Mouse (Mus musculus) midbrain, embryonic 16.5 days (tissue): ENCODE results near the gene Arid4a. TPM values are rescaled to one million over a fixed set of nuclear protein-coding genes. Genes with fewer than 3 reads are reported as not detected.
A peak's percentile ranks its signal among the peaks of the same experiment; 100 is the strongest.

ENCODE experiments used
- ATAC-seq: fragments of 200-750 bp; cut with Nextera tagmentation; 2 replicates; pipeline ENCODE4 v1.8.0; 2017; ENCODE audit warnings: moderate TSS enrichment
- H3K27ac ChIP-seq: fragments of 300-500 bp; sonication (generic); 2 replicates; pipeline ENCODE4 v1.5.1; 2014; ENCODE audit warnings: mild to moderate bottlenecking, low read length, mixed read lengths
- H3K27me3 ChIP-seq: fragments of 300-500 bp; sonication (generic); 2 replicates; pipeline ENCODE4 v1.6.1; 2014; ENCODE audit warnings: low read depth, low read length, mixed read lengths; ENCODE audit not compliant: control insufficient read depth, insufficient read depth
- H3K36me3 ChIP-seq: fragments of 300-500 bp; sonication (generic); 2 replicates; pipeline ENCODE4 v1.6.1; 2014; ENCODE audit warnings: mild to moderate bottlenecking, low read length, moderate library complexity, mixed read lengths; ENCODE audit not compliant: control insufficient read depth, insufficient read depth
- H3K4me1 ChIP-seq: fragments of 300-500 bp; sonication (generic); 2 replicates; pipeline ENCODE4 v1.6.1; 2014; ENCODE audit warnings: mild to moderate bottlenecking, low read length, mixed read lengths; ENCODE audit not compliant: control insufficient read depth, insufficient read depth
- H3K4me2 ChIP-seq: fragments of 300-500 bp; sonication (generic); 2 replicates; pipeline ENCODE4 v1.6.1; 2014; ENCODE audit warnings: mild to moderate bottlenecking, low read length, mixed read lengths
- H3K4me3 ChIP-seq: fragments of 300-500 bp; sonication (generic); 2 replicates; pipeline ENCODE4 v1.5.1; 2014; ENCODE audit warnings: low read depth, mild to moderate bottlenecking, low read length, moderate library complexity, mixed read lengths
- H3K9ac ChIP-seq: fragments of 300-500 bp; sonication (generic); 2 replicates; pipeline ENCODE4 v1.6.1; 2014; ENCODE audit warnings: low read depth, low read length, mixed read lengths
- H3K9me3 ChIP-seq: fragments of 300-500 bp; sonication (generic); replicated peaks from 2 replicates; pipeline ENCODE4 v1.6.1; 2014; ENCODE audit warnings: mild to moderate bottlenecking, low read length, mixed read lengths; ENCODE audit not compliant: control insufficient read depth, poor library complexity, severe bottlenecking
- WGBS: fragments of 180-500 bp; shearing (Covaris S2); extraction: QIAGEN DNeasy Blood & Tissue Kit; methylation state at CpG from one replicate; pipeline ENCODE4 v1.1.7; 2014; 5-methylcytosine and 5-hydroxymethylcytosine counted together
- polyA plus RNA-seq: library from polyadenylated mRNA; unstranded; fragments of >200 nt; fragmentation: Nextera tagmentation; extraction: Ambion mirVana; gene quantifications from 2 replicates; pipeline ENCODE4 v1.2.1, GENCODE M21; 2015

The Arid4a gene
- 49.1 and 49.4 TPM in 2 replicates for polyA plus RNA-seq

DNA sequence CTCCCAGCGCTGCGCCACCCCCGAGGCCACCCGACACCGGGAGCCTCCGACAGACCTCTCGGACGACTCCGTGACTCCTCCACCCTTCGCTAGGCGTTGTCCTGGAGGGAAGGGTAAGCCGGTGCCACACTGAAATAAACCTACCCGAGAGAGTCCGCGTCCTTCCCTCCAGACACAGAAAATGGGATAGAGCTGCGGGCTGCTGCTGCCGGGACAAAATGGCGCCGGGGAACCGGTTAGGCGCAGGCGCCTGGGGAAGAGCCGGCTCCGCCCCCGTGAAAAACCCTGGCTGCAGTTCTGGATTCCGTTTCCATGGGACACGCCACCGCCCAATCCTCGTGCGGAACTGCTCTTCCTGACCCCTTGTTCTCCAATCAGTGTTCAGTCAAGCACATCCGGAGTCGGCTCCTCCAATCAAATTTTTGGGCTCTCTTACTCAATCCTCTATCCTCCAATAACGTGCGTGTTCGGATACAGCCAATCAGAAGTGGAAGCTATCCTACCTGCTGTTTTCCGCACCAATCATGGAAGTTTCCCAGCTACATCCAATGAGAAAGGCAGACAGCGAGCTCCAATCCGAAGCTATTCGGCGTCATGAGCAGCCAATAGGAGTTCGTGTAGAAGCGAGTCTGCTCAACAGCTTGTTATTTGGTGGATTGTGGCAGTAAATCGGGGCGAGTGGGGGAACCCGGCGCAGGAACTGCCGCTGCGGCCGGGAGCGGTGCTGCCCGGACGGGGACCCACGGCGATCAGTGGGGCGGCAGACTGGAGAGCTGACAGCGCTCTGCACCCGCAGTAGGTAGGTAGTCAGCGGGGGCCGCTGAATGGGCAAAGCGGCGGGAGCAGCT is at the start of gene Arid4a:
TSS of gene Arid4a (plus strand) at position 628 of the 848 bp plus-strand sequence.
- Histone ChIP-seq H3K36me3 (peaks cover 10% of the 10 kb centered on the region; the same call in 1 of the 2 replicates), H3K27ac (peak within 1 kb of the TSS; percentile 95), H3K4me3 (peak within 1 kb of the TSS; percentile 97), H3K27me3 (no peaks in the 10 kb centered on the region), H3K4me1 (peaks cover 30% of the 10 kb centered on the region), H3K9ac (peak within 1 kb of the TSS; percentile 83), H3K4me2 (peak within 1 kb of the TSS; percentile 93), H3K9me3 (no peaks in the 10 kb centered on the region)
- WGBS, result under 1% methylated on average over 61 of the region's 61 CpGs
- ATAC-seq, result peak; percentile 98

DNA sequence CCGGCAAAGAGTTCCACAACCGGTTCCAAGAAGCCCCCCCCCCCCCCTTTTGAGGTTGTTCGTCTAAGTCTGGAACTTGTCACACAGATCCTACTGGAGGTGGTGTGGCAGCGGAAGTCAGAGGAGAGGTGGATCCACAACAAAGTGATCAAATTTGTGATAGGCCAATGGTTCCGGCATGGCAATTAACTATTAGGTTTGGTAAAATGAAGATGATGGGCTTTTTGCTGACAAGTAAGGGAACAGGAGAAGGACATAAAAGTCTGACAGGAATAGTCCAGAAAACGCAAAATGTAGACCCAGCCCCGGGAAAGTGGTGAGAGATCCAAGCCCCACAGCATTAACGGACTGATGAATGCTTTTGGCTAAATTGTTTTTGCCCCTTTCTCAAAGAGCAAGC is 48.2 kb upstream of the Arid4a start:
- peak overlapping the region; percentile 70 for H3K9ac ChIP-seq
- H3K9me3 ChIP-seq, result no peaks in the 10 kb centered on the region
- H3K4me3 ChIP-seq, result peak overlapping the region; percentile 54
- peak overlapping the region; percentile 63 for H3K4me2 ChIP-seq
- peaks cover 10% of the 10 kb centered on the region for H3K36me3 ChIP-seq
- no peak for ATAC-seq
- H3K27me3 ChIP-seq, result no peaks in the 10 kb centered on the region
- WGBS, result 40% methylated on average over 8 of the region's 8 CpGs
- peaks cover 5% of the 10 kb centered on the region for H3K4me1 ChIP-seq
- peak overlapping the region; percentile 86 for H3K27ac ChIP-seq

DNA sequence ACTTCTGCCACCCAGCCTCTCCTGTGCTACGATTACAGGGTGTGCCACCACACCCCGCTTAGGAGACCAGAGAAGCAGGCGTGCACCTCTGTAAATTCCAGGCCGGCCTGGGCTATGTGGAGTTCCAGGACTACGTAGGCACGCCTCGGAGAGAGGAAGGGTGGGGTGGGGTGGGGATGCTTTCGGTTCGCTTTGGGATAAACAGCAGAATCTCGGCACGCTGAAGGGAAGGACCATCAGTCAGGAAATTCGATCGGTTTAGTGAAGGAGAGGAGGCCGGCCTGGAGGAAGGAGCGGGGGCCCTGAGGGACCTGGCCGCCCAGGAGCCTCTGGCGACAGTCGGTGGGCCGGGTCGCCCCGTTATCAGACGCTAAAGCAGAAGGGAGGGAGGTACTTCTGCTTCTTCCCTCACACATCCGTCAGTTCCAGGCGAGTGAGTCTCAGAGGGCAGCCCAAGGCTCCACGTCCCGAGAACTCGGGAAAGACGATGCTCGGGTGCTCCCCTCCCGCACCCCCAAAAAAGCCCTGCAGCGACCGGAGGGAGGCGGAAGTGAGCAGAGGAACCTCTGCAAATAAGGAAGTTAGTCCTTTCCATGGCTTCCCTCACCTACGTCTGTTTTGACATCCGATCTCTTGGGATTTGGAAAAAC is 47.5 kb upstream of the Arid4a start:
- H3K4me1 ChIP-seq, result peaks cover 5% of the 10 kb centered on the region
- H3K9ac ChIP-seq, result peak overlapping the region; percentile 70
- no peaks in the 10 kb centered on the region for H3K9me3 ChIP-seq
- H3K4me2 ChIP-seq, result peak overlapping the region; percentile 63
- H3K27me3 ChIP-seq, result no peaks in the 10 kb centered on the region
- H3K36me3 ChIP-seq, result peaks cover 7% of the 10 kb centered on the region
- peak overlapping the region; percentile 54 for H3K4me3 ChIP-seq
- H3K27ac ChIP-seq, result peak overlapping the region; percentile 86
- ATAC-seq, result peak; percentile 81
- WGBS, result under 1% methylated on average over 35 of the region's 35 CpGs

DNA sequence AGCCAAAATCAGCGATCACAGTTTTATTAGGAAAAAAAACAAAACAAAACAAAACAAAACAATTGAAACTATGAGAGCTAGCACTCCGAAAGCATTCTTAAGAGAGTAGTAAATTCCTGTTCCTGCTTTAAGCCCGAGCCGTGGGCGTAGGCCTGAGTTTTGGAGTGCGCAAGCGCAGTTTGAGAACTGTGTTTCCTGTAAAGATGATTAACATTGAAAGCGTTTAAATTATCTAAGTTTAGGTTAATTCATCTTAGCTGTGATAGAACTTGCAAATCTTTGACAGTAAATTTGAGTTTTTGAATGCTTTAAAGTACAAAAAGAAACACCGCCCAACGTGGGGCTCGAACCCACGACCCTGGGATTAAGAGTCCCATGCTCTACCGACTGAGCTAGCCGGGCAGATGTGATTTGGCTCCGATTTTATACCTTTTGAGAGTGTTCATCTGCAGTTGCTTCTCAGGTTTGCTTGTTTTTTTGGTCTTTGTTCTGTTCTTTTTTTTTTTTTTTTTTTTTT is 46.9 kb upstream of the Arid4a start:
- peaks cover 8% of the 10 kb centered on the region for H3K4me1 ChIP-seq
- ATAC-seq, result peak; percentile 77

DNA sequence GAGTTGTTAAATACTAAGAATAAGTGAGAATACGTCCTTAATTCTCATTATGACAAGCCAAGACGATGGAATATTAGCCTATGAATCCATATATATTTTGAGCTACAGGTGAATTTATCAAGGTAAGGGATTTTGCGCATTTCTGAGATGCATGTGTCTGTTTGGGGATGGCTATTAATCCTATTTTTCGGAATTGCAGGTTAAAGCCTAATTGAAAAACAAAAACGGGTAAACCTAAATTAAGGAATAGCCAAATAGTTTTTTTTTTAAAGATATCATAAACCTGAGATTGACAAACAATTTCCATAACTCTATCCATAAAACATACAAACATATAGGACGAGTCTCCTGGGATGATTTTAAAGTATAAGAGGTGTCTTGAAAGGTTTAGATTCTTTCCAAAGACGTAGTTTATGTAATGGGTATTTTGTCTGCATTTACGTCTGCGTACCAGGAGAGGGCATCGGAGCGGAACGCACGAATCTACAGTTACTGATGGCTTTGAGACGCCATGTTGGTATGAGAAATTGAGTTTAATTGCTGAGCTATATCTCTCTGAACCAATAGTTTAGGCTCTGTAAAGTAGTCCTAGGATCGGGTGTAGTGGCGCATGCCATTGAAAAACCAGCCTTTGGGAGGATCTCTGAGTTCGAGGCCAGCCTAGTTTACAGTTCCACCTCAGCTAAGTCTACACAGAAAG is 46.2 kb upstream of the Arid4a start:
- 4% methylated on average over 17 of the region's 17 CpGs for WGBS
- Histone ChIP-seq H3K9ac (no peak overlapping the region), H3K27me3 (no peaks in the 10 kb centered on the region)

More for the DNA sequence above, 46.9 kb upstream of the Arid4a start:
- Histone ChIP-seq H3K27me3 (no peaks in the 10 kb centered on the region), H3K9ac (peak overlapping the region; percentile 70; the same call in 1 of the 2 replicates), H3K9me3 (no peaks in the 10 kb centered on the region), H3K4me2 (peak overlapping the region; percentile 63), H3K4me3 (peak overlapping the region; percentile 54), H3K36me3 (peaks cover 2% of the 10 kb centered on the region; the same call in 1 of the 2 replicates), H3K27ac (peak overlapping the region; percentile 86)
- WGBS, result 0% methylated on average over 15 of the region's 15 CpGs

DNA sequence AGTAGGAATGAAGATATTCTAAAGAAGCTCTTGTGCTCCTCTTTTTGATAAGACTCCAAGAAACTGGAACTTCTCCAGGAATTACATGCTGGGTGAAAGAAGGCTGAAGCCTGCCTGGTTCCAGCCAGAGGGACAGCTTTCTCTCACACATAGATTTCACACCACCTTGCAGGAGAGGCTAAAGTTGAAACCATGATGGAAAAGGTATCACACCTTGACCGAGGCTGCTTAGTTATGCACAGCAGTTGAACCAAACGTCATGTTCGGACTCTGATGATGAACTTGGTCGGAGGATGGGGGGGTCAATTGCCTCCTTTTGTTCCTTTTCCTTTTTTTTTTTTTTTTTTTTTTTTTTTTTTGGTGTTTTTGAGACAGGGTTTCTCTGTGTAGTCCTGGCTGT is 42.0 kb upstream of the Arid4a start:
- ATAC-seq, result no peak
- 91% methylated on average over 4 of the region's 4 CpGs for WGBS
- Histone ChIP-seq H3K9ac (no peak overlapping the region), H3K27ac (no peak overlapping the region), H3K36me3 (0 out of 2 replicates have a peak, but pooled peaks cover 3% of the 10 kb centered on the region), H3K9me3 (no peaks in the 10 kb centered on the region), H3K4me1 (peaks cover 18% of the 10 kb centered on the region), H3K27me3 (no peaks in the 10 kb centered on the region), H3K4me3 (no peak overlapping the region; the same call in 1 of the 2 replicates), H3K4me2 (peak overlapping the region; percentile 60)

More for the DNA sequence above, 46.2 kb upstream of the Arid4a start:
- Histone ChIP-seq H3K4me3 (peak overlapping the region; percentile 37), H3K4me2 (peak overlapping the region; percentile 49), H3K36me3 (no peaks in the 10 kb centered on the region), H3K4me1 (peaks cover 8% of the 10 kb centered on the region), H3K27ac (peak overlapping the region; percentile 80), H3K9me3 (no peaks in the 10 kb centered on the region)
- ATAC-seq, result peak; percentile 6; the same call in 1 of the 2 replicates

DNA sequence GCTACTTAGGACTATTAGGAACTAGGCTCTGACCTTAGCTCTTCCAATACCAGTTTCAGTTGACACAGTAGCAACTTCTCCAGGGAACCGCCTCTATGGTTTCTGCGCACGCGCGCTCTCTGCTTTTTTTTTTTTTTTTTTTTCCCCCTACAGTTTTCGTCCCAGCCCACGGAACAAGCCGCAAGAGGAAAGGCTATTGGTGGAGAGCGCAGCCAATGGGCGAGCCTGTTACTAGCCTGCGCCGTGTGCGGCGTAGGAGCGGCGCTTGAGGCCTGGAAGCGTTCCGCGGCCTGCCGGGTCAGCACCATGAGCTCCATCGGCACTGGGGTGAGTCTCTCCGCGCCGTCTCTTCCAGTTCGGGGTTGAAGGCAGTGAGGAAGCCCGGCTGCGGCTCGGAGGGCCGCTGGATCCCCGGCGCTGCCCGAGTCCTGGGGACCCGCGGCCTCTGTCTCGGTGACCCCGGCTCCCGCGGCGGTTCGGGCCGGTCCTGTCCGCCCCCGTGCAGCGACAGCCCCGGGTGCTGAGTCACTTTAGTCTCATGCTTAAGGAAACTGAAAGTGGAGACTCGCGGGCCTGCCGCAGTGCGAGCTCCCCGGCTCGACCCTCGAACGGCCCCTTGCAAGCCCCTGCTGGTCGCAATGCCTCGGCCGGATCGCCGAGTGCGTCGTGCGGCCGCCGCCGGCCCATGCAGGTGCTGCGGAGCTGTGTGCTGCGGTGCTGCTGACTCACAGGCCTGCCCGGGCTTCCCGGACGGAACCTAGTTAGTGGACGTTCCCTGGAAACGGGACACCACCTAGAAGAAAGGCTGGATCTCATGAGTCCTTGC is 41.1 kb upstream of the Arid4a start, which contains the start of gene Psma3:
TSS of gene Psma3 (plus strand) at position 181 of the 826 bp plus-strand sequence.
- Histone ChIP-seq H3K4me2 (peak within 1 kb of the TSS; percentile 85), H3K9ac (peak within 1 kb of the TSS; percentile 93), H3K36me3 (0 out of 2 replicates have a peak, but pooled peaks cover 3% of the 10 kb centered on the region), H3K4me1 (peaks cover 18% of the 10 kb centered on the region), H3K27me3 (no peaks in the 10 kb centered on the region), H3K4me3 (peak within 1 kb of the TSS; percentile 79), H3K9me3 (no peaks in the 10 kb centered on the region), H3K27ac (peak within 1 kb of the TSS; percentile 87)
- under 1% methylated on average over 67 of the region's 71 CpGs for WGBS
- ATAC-seq, result peak; percentile 99

DNA sequence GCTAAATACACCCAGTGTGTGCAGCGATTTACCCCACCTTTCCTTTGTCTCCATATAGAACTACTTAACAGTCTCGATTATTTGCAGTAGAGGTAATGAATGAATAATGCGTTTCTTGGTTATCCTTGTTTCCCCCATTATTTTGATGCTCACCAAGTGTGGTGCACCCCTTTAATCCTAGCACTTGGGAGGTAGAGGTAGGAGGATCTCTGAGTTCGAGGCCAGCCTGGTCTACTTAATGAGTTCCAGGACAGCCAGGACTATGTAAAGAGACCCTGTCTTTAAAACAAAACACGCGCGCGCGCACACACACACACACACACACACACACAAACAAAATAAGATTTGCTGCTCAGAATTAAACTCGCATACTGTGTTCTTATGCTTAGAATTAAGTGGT is 40.4 kb upstream of the Arid4a start:
- no peaks in the 10 kb centered on the region for H3K27me3 ChIP-seq
- 28% methylated on average over 10 of the region's 10 CpGs for WGBS
- no peak for ATAC-seq
- peak overlapping the region; percentile 79 for H3K4me3 ChIP-seq
- H3K9me3 ChIP-seq, result no peaks in the 10 kb centered on the region
- peaks cover 18% of the 10 kb centered on the region for H3K4me1 ChIP-seq
- peak overlapping the region; percentile 93 for H3K9ac ChIP-seq
- peak overlapping the region; percentile 85 for H3K4me2 ChIP-seq
- H3K36me3 ChIP-seq, result peaks cover 8% of the 10 kb centered on the region
- peak overlapping the region; percentile 87 for H3K27ac ChIP-seq
